Mouse (Mus musculus): ENCODE results near the gene Tspan4. TPM values are rescaled to one million over a fixed set of nuclear protein-coding genes. Genes with fewer than 3 reads are reported as not detected.

Gene Tspan4
- polyA plus RNA-seq, 1 experiment = 95.5 TPM

GRCm38 (mm10) chr7:141469352-141469751 is 5.7 kb upstream of the Tspan4 start:
- H3K4me3 ChIP-seq = peak overlapping the region; percentile 84
- peak overlapping the region; percentile 96 for H3K4me2 ChIP-seq (ENCODE audit: low read depth)
- TF ChIP-seq SRF (IDR thresholded peaks at IDR 0.05; ENCODE audit: control insufficient read depth, insufficient read length, low read depth) = no peak
- TF ChIP-seq TCF3 (IDR thresholded peaks at IDR 0.05; ENCODE audit: insufficient read length, low read depth) = no peak
- no peak for TF ChIP-seq MYOD1 (IDR thresholded peaks at IDR 0.05; ENCODE audit: control insufficient read depth in 1 of 3, insufficient read length in 2 of 3, low read depth in 2 of 3)
- TF ChIP-seq USF1 (IDR thresholded peaks at IDR 0.05; ENCODE audit: low read depth) = no peak
- TF ChIP-seq E2F4 (IDR thresholded peaks at IDR 0.05; ENCODE audit: insufficient read depth) = no peak
- no peak for TF ChIP-seq POLR2AphosphoS2 (IDR thresholded peaks at IDR 0.05; ENCODE audit: insufficient read length, low read depth)
- no peak for TF ChIP-seq CEBPB (IDR thresholded peaks at IDR 0.05; ENCODE audit: insufficient read depth, poor library complexity, severe bottlenecking)
- TF ChIP-seq REST (IDR thresholded peaks at IDR 0.05; ENCODE audit: insufficient read depth, insufficient read length) = no peak
- no peak for TF ChIP-seq MAX (IDR thresholded peaks at IDR 0.05; ENCODE audit: low read depth)
- no peak for TF ChIP-seq MYOG (IDR thresholded peaks at IDR 0.05; ENCODE audit: control insufficient read depth in 1 of 3, insufficient read depth in 1 of 3, insufficient read length in 2 of 3, low read depth in 2 of 3)
- TF ChIP-seq TCF12 (IDR thresholded peaks at IDR 0.05; ENCODE audit: insufficient read depth, poor library complexity, severe bottlenecking) = no peak
- no peak for TF ChIP-seq POLR2A (IDR thresholded peaks at IDR 0.05; ENCODE audit: insufficient read length, low read depth)
- peaks cover 19% of the 10 kb centered on the region for H3K36me3 ChIP-seq (ENCODE audit: control insufficient read depth, insufficient read depth)
- peaks cover 47% of the 10 kb centered on the region for H3K79me2 ChIP-seq (ENCODE audit: control insufficient read depth, insufficient read depth)
- no peaks in the 10 kb centered on the region for H3K27me3 ChIP-seq (ENCODE audit: control insufficient read depth, insufficient read depth, insufficient read length)
- H3ac ChIP-seq (ENCODE audit: control insufficient read depth, insufficient read length) = peak overlapping the region; percentile 0

DNA sequence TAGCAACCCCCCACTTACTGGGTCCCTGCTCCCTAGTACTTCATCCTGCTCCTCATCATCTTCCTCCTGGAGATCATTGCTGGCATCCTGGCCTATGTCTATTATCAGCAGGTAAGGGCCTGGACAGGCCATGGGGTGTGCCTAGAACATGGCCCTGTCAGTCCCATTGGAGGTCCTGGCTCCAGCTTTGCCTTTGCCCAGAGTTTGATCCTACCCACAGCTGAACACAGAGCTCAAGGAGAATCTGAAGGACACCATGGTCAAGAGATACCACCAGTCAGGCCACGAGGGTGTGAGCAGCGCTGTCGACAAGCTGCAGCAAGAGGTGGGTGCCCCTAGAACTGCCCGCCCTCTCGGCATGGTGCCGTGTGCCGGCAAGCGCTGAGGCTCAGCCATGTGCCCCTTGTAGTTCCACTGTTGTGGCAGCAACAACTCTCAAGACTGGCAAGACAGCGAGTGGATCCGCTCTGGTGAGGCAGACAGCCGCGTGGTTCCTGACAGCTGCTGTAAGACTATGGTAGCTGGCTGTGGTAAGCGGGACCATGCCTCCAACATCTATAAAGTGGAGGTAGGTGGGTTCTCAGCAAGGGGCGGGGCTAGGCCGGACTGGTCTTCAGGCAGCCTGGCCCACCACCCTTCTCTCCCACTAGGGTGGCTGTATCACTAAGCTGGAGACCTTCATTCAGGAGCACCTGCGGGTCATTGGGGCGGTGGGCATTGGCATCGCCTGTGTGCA is 5.0 kb upstream of the Tspan4 start:
- peak overlapping the region; percentile 84 for H3K4me3 ChIP-seq
- H3K36me3 ChIP-seq (ENCODE audit: control insufficient read depth, insufficient read depth) = peaks cover 19% of the 10 kb centered on the region
- H3ac ChIP-seq (ENCODE audit: control insufficient read depth, insufficient read length) = peak overlapping the region; percentile 0
- TF ChIP-seq POLR2AphosphoS2 (IDR thresholded peaks at IDR 0.05; ENCODE audit: insufficient read length, low read depth) (peak; percentile 72), TCF3 (IDR thresholded peaks at IDR 0.05; ENCODE audit: insufficient read length, low read depth) (no peak), MYOD1 (IDR thresholded peaks at IDR 0.05; ENCODE audit: control insufficient read depth in 1 of 3, insufficient read length in 2 of 3, low read depth in 2 of 3) (no peak)
- H3K27me3 ChIP-seq (ENCODE audit: control insufficient read depth, insufficient read depth, insufficient read length) = no peaks in the 10 kb centered on the region
- peak overlapping the region; percentile 96 for H3K4me2 ChIP-seq (ENCODE audit: low read depth)
- peaks cover 52% of the 10 kb centered on the region for H3K79me2 ChIP-seq (ENCODE audit: control insufficient read depth, insufficient read depth)

DNA sequence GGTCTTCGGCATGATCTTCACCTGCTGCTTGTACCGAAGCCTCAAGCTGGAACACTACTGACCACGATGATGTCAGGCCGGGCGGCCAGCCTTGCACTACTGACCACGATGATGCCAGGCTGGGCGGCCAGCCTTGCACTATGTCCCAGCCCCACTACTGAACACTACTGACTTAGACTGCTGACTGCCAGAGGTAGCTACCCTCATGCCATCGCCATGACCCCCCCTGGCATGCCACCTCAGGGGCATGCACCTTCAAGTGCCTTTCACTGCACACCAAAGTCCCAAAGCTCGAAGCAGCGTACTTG is 4.4 kb upstream of the Tspan4 start:
- Histone ChIP-seq H3ac (ENCODE audit: control insufficient read depth, insufficient read length) (no peak overlapping the region), H3K36me3 (ENCODE audit: control insufficient read depth, insufficient read depth) (peaks cover 19% of the 10 kb centered on the region), H3K27me3 (ENCODE audit: control insufficient read depth, insufficient read depth, insufficient read length) (no peaks in the 10 kb centered on the region), H3K4me2 (ENCODE audit: low read depth) (no peak overlapping the region), H3K79me2 (ENCODE audit: control insufficient read depth, insufficient read depth) (peaks cover 52% of the 10 kb centered on the region), H3K4me3 (no peak overlapping the region)
- TF ChIP-seq POLR2A (IDR thresholded peaks at IDR 0.05; ENCODE audit: insufficient read length, low read depth) (peak; percentile 12), TCF12 (IDR thresholded peaks at IDR 0.05; ENCODE audit: insufficient read depth, poor library complexity, severe bottlenecking) (no peak), POLR2AphosphoS2 (IDR thresholded peaks at IDR 0.05; ENCODE audit: insufficient read length, low read depth) (peak; percentile 66)

GRCm38 (mm10) chr7:141471236-141471635 is 3.8 kb upstream of the Tspan4 start:
- H3ac ChIP-seq (ENCODE audit: control insufficient read depth, insufficient read length) = no peak overlapping the region
- peaks cover 19% of the 10 kb centered on the region for H3K36me3 ChIP-seq (ENCODE audit: control insufficient read depth, insufficient read depth)
- TF ChIP-seq CEBPB (IDR thresholded peaks at IDR 0.05; ENCODE audit: insufficient read depth, poor library complexity, severe bottlenecking) = no peak
- TF ChIP-seq POLR2AphosphoS2 (IDR thresholded peaks at IDR 0.05; ENCODE audit: insufficient read length, low read depth) = peak; percentile 61
- no peaks in the 10 kb centered on the region for H3K27me3 ChIP-seq (ENCODE audit: control insufficient read depth, insufficient read depth, insufficient read length)
- H3K4me3 ChIP-seq = no peak overlapping the region
- H3K79me2 ChIP-seq (ENCODE audit: control insufficient read depth, insufficient read depth) = peaks cover 52% of the 10 kb centered on the region
- H3K4me2 ChIP-seq (ENCODE audit: low read depth) = no peak overlapping the region

DNA sequence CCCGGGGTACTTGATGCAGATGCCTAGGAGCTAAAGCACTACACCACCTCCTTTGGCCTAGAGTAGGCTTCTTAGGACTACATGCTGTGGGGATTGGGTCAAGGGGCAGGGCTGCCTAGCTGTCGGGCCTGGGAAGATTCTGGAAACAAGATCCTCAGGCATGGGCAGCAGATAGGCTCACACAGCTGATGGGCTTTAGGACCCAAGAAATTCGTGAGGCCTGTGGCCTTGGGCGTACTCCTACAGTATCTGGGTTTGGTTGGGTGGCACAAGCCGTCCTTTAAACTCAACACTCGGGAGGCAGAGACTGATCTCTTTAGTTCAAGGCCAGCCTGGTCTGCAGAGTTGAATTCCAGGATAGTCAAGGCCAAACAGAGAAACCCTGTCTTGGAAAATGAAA is 2.8 kb upstream of the Tspan4 start:
- Histone ChIP-seq H3K4me2 (ENCODE audit: low read depth) (no peak overlapping the region), H3ac (ENCODE audit: control insufficient read depth, insufficient read length) (no peak overlapping the region), H3K4me3 (no peak overlapping the region), H3K79me2 (ENCODE audit: control insufficient read depth, insufficient read depth) (peaks cover 55% of the 10 kb centered on the region), H3K36me3 (ENCODE audit: control insufficient read depth, insufficient read depth) (peaks cover 19% of the 10 kb centered on the region), H3K27me3 (ENCODE audit: control insufficient read depth, insufficient read depth, insufficient read length) (no peaks in the 10 kb centered on the region)
- TF ChIP-seq POLR2AphosphoS2 (IDR thresholded peaks at IDR 0.05; ENCODE audit: insufficient read length, low read depth) = peak; percentile 42
- no peak for TF ChIP-seq TCF12 (IDR thresholded peaks at IDR 0.05; ENCODE audit: insufficient read depth, poor library complexity, severe bottlenecking)

- no peak overlapping the region for H3K4me3 ChIP-seq
- peaks cover 19% of the 10 kb centered on the region for H3K36me3 ChIP-seq (ENCODE audit: control insufficient read depth, insufficient read depth)
- peaks cover 61% of the 10 kb centered on the region for H3K79me2 ChIP-seq (ENCODE audit: control insufficient read depth, insufficient read depth)
- H3K4me2 ChIP-seq (ENCODE audit: low read depth) = no peak overlapping the region
- H3K27me3 ChIP-seq (ENCODE audit: control insufficient read depth, insufficient read depth, insufficient read length) = no peaks in the 10 kb centered on the region
- TF ChIP-seq MYOG (IDR thresholded peaks at IDR 0.05; ENCODE audit: control insufficient read depth in 1 of 3, insufficient read depth in 1 of 3, insufficient read length in 2 of 3, low read depth in 2 of 3) = no peak
- TF ChIP-seq REST (IDR thresholded peaks at IDR 0.05; ENCODE audit: insufficient read depth, insufficient read length) = no peak
- TF ChIP-seq POLR2AphosphoS2 (IDR thresholded peaks at IDR 0.05; ENCODE audit: insufficient read length, low read depth) = peak; percentile 71
- TF ChIP-seq SRF (IDR thresholded peaks at IDR 0.05; ENCODE audit: control insufficient read depth, insufficient read length, low read depth) = no peak
- peak; percentile 10 for TF ChIP-seq POLR2A (IDR thresholded peaks at IDR 0.05; ENCODE audit: insufficient read length, low read depth)
- no peak for TF ChIP-seq MYOD1 (IDR thresholded peaks at IDR 0.05; ENCODE audit: control insufficient read depth in 1 of 3, insufficient read length in 2 of 3, low read depth in 2 of 3)
- H3ac ChIP-seq (ENCODE audit: control insufficient read depth, insufficient read length) = no peak overlapping the region
These were observed 2.3 kb upstream of the Tspan4 start for GRCm38 (mm10) chr7:141472763-141473162.

Data from myocyte (in vitro differentiated cells).